Mouse (Mus musculus) heart, embryonic 16.5 days (tissue): ENCODE measurements around the gene Chd3. TPM values are rescaled to one million over a fixed set of nuclear protein-coding genes. Genes with fewer than 3 reads are reported as not detected.

Source experiments
- ATAC-seq: fragments of 200-750 bp; cut with Nextera tagmentation; replicated peaks from 2 replicates; pipeline ENCODE4 v1.8.0; 2017; ENCODE audit warnings: moderate number of reproducible peaks; ENCODE audit not compliant: insufficient read depth, low FRiP score; ENCODE audit errors: extremely low read depth
- H3K27ac ChIP-seq: fragments of 300-500 bp; sonication (generic); 2 replicates; pipeline ENCODE4 v1.5.1; 2014; ENCODE audit warnings: mild to moderate bottlenecking, low read length, control low read depth, moderate library complexity
- H3K27me3 ChIP-seq: fragments of 300-500 bp; sonication (generic); 2 replicates; pipeline ENCODE4 v1.6.1; 2014; ENCODE audit warnings: low read length, mixed read lengths; ENCODE audit not compliant: control insufficient read depth, insufficient read depth
- H3K36me3 ChIP-seq: fragments of 300-500 bp; sonication (generic); 2 replicates; pipeline ENCODE4 v1.6.1; 2014; ENCODE audit not compliant: control insufficient read depth, insufficient read depth
- H3K4me1 ChIP-seq: fragments of 300-500 bp; sonication (generic); 2 replicates; pipeline ENCODE4 v1.6.1; 2014; ENCODE audit warnings: low read length, mixed read lengths; ENCODE audit not compliant: control insufficient read depth, insufficient read depth
- H3K4me2 ChIP-seq: fragments of 300-500 bp; sonication (generic); 2 replicates; pipeline ENCODE4 v1.6.1; 2014; ENCODE audit warnings: low read depth, mild to moderate bottlenecking, control low read depth, low read length
- H3K4me3 ChIP-seq: fragments of 300-500 bp; sonication (generic); 2 replicates; pipeline ENCODE4 v1.5.1; 2014; ENCODE audit warnings: mild to moderate bottlenecking, control low read depth, low read length
- H3K9ac ChIP-seq: fragments of 300-500 bp; sonication (generic); 2 replicates; pipeline ENCODE4 v1.6.1; 2014; ENCODE audit warnings: low read length, control low read depth
- H3K9me3 ChIP-seq: fragments of 300-500 bp; sonication (generic); replicated peaks from 2 replicates; pipeline ENCODE4 v1.6.1; 2016; ENCODE audit warnings: low read length; ENCODE audit not compliant: control insufficient read depth
- WGBS: fragments of 180-500 bp; shearing (Covaris S2); extraction: QIAGEN DNeasy Blood & Tissue Kit; methylation state at CpG from one replicate; pipeline ENCODE4 v1.1.7; 2014; 5-methylcytosine and 5-hydroxymethylcytosine counted together
- polyA plus RNA-seq: library from polyadenylated mRNA; unstranded; fragments of >200 nt; fragmentation: Nextera tagmentation; extraction: Ambion mirVana; gene quantifications from 2 replicates; pipeline ENCODE4 v1.2.1, GENCODE M21; 2015

Gene Chd3
- polyA plus RNA-seq, 1 experiment from 2014 or later = 13.3 TPM

DNA sequence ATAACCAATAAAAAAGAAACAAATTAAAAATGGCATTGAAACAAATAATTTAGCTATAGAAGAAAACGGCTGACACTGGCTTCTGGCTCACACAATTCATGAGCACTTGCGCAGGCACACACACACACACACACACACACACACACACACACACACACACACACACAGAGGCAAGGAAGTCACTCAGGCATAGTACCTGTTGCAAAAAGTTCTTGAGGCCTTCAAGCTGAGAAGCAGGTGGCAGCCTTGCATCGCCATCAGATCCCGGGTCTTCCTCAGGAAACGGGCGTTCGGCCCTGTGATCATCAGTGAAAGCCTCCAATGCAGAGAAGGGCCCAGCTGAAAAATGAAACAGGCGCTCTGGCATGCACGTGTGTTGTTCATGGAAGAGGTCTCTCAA lies 63.9 kb downstream of the Chd3 start:
- Histone ChIP-seq H3K27ac (no peak overlapping the region), H3K4me3 (no peak overlapping the region), H3K4me1 (no peaks in the 10 kb centered on the region), H3K9ac (no peak overlapping the region), H3K9me3 (no peaks in the 10 kb centered on the region), H3K27me3 (no peaks in the 10 kb centered on the region), H3K4me2 (no peak overlapping the region), H3K36me3 (peaks cover 41% of the 10 kb centered on the region)
- no peak for ATAC-seq
- 93% methylated on average over 9 of the region's 9 CpGs for WGBS

DNA sequence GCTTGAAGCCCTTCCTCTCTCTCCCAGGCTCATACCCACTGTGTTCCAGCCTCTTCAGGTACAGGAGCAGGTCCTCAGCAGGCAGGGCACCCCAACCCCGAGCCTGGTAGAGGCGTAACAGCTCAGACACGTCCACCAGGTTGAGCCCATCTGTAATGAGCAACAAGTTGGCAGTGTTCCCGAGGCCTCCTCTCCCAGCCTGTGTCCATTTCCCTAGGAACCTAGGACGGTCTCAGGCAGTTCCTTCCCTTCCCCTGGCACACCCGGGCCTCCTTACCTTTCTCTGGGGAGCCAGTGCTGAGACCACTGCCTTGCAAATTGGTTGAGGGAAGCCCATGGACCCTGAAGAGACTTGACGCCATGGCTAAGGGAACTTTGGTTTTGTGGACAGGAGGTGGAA lies 66.4 kb downstream of the Chd3 start:
- WGBS = 80% methylated on average over 7 of the region's 7 CpGs
- H3K27ac ChIP-seq = no peak overlapping the region
- ATAC-seq = no peak
- H3K4me1 ChIP-seq = no peaks in the 10 kb centered on the region
- H3K4me3 ChIP-seq = no peak overlapping the region
- H3K36me3 ChIP-seq = peaks cover 36% of the 10 kb centered on the region
- H3K9ac ChIP-seq = no peak overlapping the region
- no peaks in the 10 kb centered on the region for H3K27me3 ChIP-seq
- H3K4me2 ChIP-seq = no peak overlapping the region
- H3K9me3 ChIP-seq = no peaks in the 10 kb centered on the region

DNA sequence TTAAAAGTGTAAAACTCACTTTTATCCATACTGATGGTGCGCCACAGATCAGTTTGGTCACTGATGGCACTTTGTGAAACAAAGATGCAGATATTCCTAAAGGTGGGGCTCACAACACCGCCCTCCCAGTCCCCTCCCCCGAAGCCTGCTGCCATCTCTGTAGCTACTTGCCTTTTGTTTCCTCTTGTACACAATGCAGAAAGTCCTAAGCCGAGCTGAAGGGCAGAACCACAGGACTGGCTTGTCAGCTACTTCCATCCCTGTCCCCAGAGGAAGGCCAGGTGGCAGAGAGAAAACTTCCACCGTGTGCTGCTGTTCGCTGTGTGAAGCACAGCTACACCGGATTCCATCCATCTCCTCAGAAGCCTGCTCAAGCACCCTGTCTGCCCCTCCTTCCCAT lies 71.0 kb downstream of the Chd3 start:
- peaks cover 12% of the 10 kb centered on the region for H3K36me3 ChIP-seq
- 71% methylated on average over 7 of the region's 7 CpGs for WGBS
- H3K4me1 ChIP-seq = no peaks in the 10 kb centered on the region
- no peak overlapping the region for H3K4me3 ChIP-seq
- no peaks in the 10 kb centered on the region for H3K27me3 ChIP-seq
- no peaks in the 10 kb centered on the region for H3K9me3 ChIP-seq
- H3K4me2 ChIP-seq = no peak overlapping the region
- no peak for ATAC-seq
- no peak overlapping the region for H3K9ac ChIP-seq
- H3K27ac ChIP-seq = no peak overlapping the region

DNA sequence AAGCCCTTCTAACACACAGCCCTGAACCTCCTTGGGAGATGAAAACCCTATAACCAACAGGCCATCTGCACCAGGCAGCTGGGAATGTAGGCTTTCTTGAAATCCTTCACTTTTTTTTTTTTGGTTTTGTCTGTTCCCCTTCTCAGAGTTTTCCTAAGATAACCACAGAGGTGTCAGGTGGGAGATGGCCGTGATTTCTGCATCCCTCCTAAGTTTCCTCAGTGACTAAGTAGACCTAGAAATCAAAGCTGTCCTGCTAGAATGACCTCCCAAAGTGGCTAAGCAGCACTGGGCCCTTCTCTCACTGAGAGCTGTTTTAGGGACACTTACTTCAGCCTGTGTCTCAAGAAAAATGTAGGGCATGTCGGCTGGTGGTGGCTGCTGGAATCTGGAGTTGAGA lies 71.4 kb downstream of the Chd3 start:
- Histone ChIP-seq H3K9me3 (no peaks in the 10 kb centered on the region), H3K4me2 (no peak overlapping the region), H3K4me3 (no peak overlapping the region), H3K27me3 (no peaks in the 10 kb centered on the region), H3K4me1 (no peaks in the 10 kb centered on the region), H3K9ac (no peak overlapping the region), H3K27ac (no peak overlapping the region), H3K36me3 (peaks cover 8% of the 10 kb centered on the region)
- WGBS = 63% methylated on average over 2 of the region's 2 CpGs
- ATAC-seq = no peak

- WGBS = 82% methylated on average over 3 of the region's 3 CpGs
- H3K27me3 ChIP-seq = no peaks in the 10 kb centered on the region
- H3K4me1 ChIP-seq = no peaks in the 10 kb centered on the region
- no peaks in the 10 kb centered on the region for H3K9me3 ChIP-seq
- H3K4me2 ChIP-seq = no peak overlapping the region
- no peak overlapping the region for H3K4me3 ChIP-seq
- no peak overlapping the region for H3K9ac ChIP-seq
- H3K27ac ChIP-seq = no peak overlapping the region
- peaks cover 8% of the 10 kb centered on the region for H3K36me3 ChIP-seq
- no peak for ATAC-seq
Observed at GRCm38 (mm10) chr11:69295286-69295685, 73.9 kb downstream of the Chd3 start.

Other genes with a start within 250 kb of the Chd3 start
- 0.50 TPM in 2 replicates for gene Hes7, start 249.0 kb downstream of the Chd3 start, polyA plus RNA-seq
- 0.41 and 0.72 TPM in 2 replicates for gene 9130213A22Rik, start 246.8 kb downstream of the Chd3 start, polyA plus RNA-seq
- 0.08 and 0.26 TPM in 2 replicates for gene Aloxe3, start 243.5 kb downstream of the Chd3 start, polyA plus RNA-seq
- gene Alox12b, start 212.4 kb downstream of the Chd3 start, polyA plus RNA-seq = not detected in 2 replicates
- gene Alox8, start 171.6 kb downstream of the Chd3 start, polyA plus RNA-seq = 1.7 TPM in 2 replicates
- 0.05 and 0.10 TPM in 2 replicates for gene Gucy2e, start 132.4 kb downstream of the Chd3 start, polyA plus RNA-seq
- gene Cntrob, start 45.6 kb downstream of the Chd3 start, polyA plus RNA-seq = 16.1 and 16.2 TPM in 2 replicates
- gene Trappc1, start 45.4 kb downstream of the Chd3 start, polyA plus RNA-seq = 176 and 179 TPM in 2 replicates
- gene Kcnab3, start 43.1 kb downstream of the Chd3 start, polyA plus RNA-seq = 0.79 and 1.2 TPM in 2 replicates
- gene Rnf227, start 28.9 kb downstream of the Chd3 start, polyA plus RNA-seq = 6.5 TPM in 2 replicates
- gene Naa38, start 26.1 kb upstream of the Chd3 start, polyA plus RNA-seq = 134 and 135 TPM in 2 replicates
- 25.4 and 27.6 TPM in 2 replicates for gene Cyb5d1, start 26.2 kb upstream of the Chd3 start, polyA plus RNA-seq
- gene Tmem88, start 28.8 kb upstream of the Chd3 start, polyA plus RNA-seq = 39.6 and 45.2 TPM in 2 replicates
- 17.3 and 18.2 TPM in 2 replicates for gene Kdm6b, start 44.3 kb upstream of the Chd3 start, polyA plus RNA-seq
- 0.17 and 0.62 TPM in 2 replicates for gene Dnah2, start 179.7 kb upstream of the Chd3 start, polyA plus RNA-seq
- gene Efnb3, start 190.8 kb upstream of the Chd3 start, polyA plus RNA-seq = 49.9 and 57.0 TPM in 2 replicates
- gene Wrap53, start 210.8 kb upstream of the Chd3 start, polyA plus RNA-seq = 15.1 and 16.5 TPM in 2 replicates
- gene Trp53, start 211.0 kb upstream of the Chd3 start, polyA plus RNA-seq = 79.1 and 87.0 TPM in 2 replicates
- 22.3 and 25.6 TPM in 2 replicates for gene Atp1b2, start 236.5 kb upstream of the Chd3 start, polyA plus RNA-seq
- gene Shbg, start 248.5 kb upstream of the Chd3 start, polyA plus RNA-seq = 0.20 TPM in 1 of 2 replicates, not detected in the other